Mouse (Mus musculus): ENCODE measurements around the gene Nxt1. TPM values are rescaled to one million over a fixed set of nuclear protein-coding genes. Genes with fewer than 3 reads are reported as not detected.

The Nxt1 gene
- total and polyA plus RNA-seq, 3 experiments = 68.2 to 125 (median 80.6) TPM

DNA sequence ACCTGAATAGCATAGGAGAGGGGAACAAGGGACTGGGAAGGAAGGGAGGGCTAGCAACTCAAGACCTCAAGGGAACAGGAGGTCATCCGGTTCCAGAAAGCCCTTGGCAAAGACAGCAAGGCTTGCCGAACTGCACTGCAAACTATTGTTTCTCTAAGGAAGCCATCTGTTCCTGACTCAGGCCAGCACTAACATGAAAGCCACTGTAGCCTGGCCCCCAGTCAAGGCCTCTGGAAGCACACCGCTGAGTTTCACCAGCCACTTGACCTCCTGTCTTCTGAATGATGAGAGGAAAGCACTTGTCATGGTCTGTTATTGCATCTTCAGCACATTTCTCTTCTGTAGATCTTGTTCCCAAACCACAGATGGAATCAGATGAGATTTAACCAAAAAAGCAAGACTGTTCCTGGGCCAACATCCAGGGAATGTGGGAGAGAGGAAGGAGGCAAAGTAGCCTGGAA lies 45.4 kb upstream of the Nxt1 start:
- H3K27me3 ChIP-seq (replicated peaks) = peaks cover 2% of the 10 kb centered on the region
- no peak overlapping the region for H3K4me3 ChIP-seq (replicated peaks in 1 of 3; ENCODE audit: low read depth in 2 of 3, low read length in 2 of 3, poor library complexity in 1 of 3)
- TF ChIP-seq E2F4 (IDR thresholded peaks at IDR 0.05; ENCODE audit: insufficient replicate concordance, low read depth, low read length) = no peak
- H3K4me1 ChIP-seq (ENCODE audit: control insufficient read depth in 1 of 2, insufficient read depth in 2 of 2) = peaks cover 4 to 29% of the 10 kb centered on the region in 2 experiments; a peak in 3 of 4 replicates
- no peaks in the 10 kb centered on the region for H3K9me3 ChIP-seq (replicated peaks; ENCODE audit: low read length)
- no peaks in the 10 kb centered on the region for H3K36me3 ChIP-seq (replicated peaks in 1 of 2; ENCODE audit: control insufficient read depth in 1 of 2, insufficient read depth in 1 of 2, low read length in 1 of 2)
- DNase-seq (ENCODE audit: extremely low read depth) = no peak
- H3K9ac ChIP-seq (ENCODE audit: insufficient read depth, low read depth) = no peak overlapping the region
- no peak overlapping the region for H3K4me2 ChIP-seq (ENCODE audit: insufficient read depth, low read depth, poor library complexity, severe bottlenecking)
- dilution Hi-C loops (cut with MboI; ENCODE audit: extremely low pct_ligation_motif_present, extremely low pct_unique_long_range_greater_than_20kb, low sequenced_read_pairs) (no loop called here), in situ Hi-C loops (cut with MboI; ENCODE audit: low pct_ligation_motif_present, low pct_unique_long_range_greater_than_20kb, low sequenced_read_pairs) (no loop called here)
- no peaks in the 10 kb centered on the region for H3K79me2 ChIP-seq (replicated peaks; ENCODE audit: control insufficient read depth, extremely low read depth, insufficient read depth, poor library complexity, severe bottlenecking)
- no peak overlapping the region for H3K27ac ChIP-seq (ENCODE audit: insufficient read depth, low read depth)

DNA sequence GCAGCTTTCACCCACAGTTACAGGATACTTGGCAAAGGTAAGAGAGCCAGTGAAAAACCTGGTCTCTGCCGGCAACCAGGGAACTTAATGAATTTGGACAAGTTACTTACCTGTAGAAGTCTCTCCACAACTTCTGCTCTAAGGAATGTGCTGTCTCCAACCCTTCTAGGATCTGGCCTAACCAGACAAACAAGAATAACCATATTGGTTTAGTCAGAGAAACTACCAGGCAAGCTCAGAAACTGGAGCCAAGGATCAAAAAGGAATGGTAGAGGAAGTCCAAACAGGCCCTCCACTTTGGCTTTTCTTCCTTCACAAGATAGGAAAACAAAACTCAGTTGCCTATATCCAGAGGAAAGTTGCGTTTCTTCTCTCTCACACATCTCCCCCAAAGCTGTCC lies 41.4 kb upstream of the Nxt1 start:
- Histone ChIP-seq H3K27me3 (replicated peaks) (peaks cover 2% of the 10 kb centered on the region), H3K4me3 (replicated peaks in 1 of 3; ENCODE audit: low read depth in 2 of 3, low read length in 2 of 3, poor library complexity in 1 of 3) (no peak overlapping the region), H3K79me2 (replicated peaks; ENCODE audit: control insufficient read depth, extremely low read depth, insufficient read depth, poor library complexity, severe bottlenecking) (no peaks in the 10 kb centered on the region), H3K4me1 (ENCODE audit: control insufficient read depth in 1 of 2, insufficient read depth in 2 of 2) (no peaks in the 10 kb centered on the region), H3K4me2 (ENCODE audit: insufficient read depth, low read depth, poor library complexity, severe bottlenecking) (no peak overlapping the region), H3K9me3 (replicated peaks; ENCODE audit: low read length) (no peaks in the 10 kb centered on the region), H3K36me3 (replicated peaks in 1 of 2; ENCODE audit: control insufficient read depth in 1 of 2, insufficient read depth in 1 of 2, low read length in 1 of 2) (no peaks in the 10 kb centered on the region), H3K27ac (ENCODE audit: insufficient read depth, low read depth) (no peak overlapping the region), H3K9ac (ENCODE audit: insufficient read depth, low read depth) (no peak overlapping the region)
- in situ Hi-C loops (cut with MboI; ENCODE audit: low pct_ligation_motif_present, low pct_unique_long_range_greater_than_20kb, low sequenced_read_pairs) (no loop called here), dilution Hi-C loops (cut with MboI; ENCODE audit: extremely low pct_ligation_motif_present, extremely low pct_unique_long_range_greater_than_20kb, low sequenced_read_pairs) (no loop called here)
- TF ChIP-seq PAX5 (IDR thresholded peaks at IDR 0.05; ENCODE audit: low read length) = no peak
- TF ChIP-seq POLR2A (IDR thresholded peaks at IDR 0.05; ENCODE audit: low read depth, low read length) = no peak
- TF ChIP-seq MAX (IDR thresholded peaks at IDR 0.05; ENCODE audit: low read length) = no peak
- TF ChIP-seq ZMIZ1 (IDR thresholded peaks at IDR 0.05; ENCODE audit: low read depth, low read length) = no peak
- TF ChIP-seq JUND (conservative IDR thresholded peaks at IDR 0.05; ENCODE audit: low read depth, low read length) = no peak
- TF ChIP-seq E2F4 (IDR thresholded peaks at IDR 0.05; ENCODE audit: insufficient replicate concordance, low read depth, low read length) = no peak
- no peak for TF ChIP-seq ETS1 (conservative IDR thresholded peaks at IDR 0.05; ENCODE audit: low read depth, low read length)
- TF ChIP-seq SIN3A (IDR thresholded peaks at IDR 0.05; ENCODE audit: low read length) = no peak
- no peak for TF ChIP-seq USF1 (IDR thresholded peaks at IDR 0.05; ENCODE audit: low read depth, low read length)
- TF ChIP-seq USF2 (conservative IDR thresholded peaks at IDR 0.05; ENCODE audit: low read depth, low read length) = no peak
- no peak for TF ChIP-seq IRF4 (IDR thresholded peaks at IDR 0.05; ENCODE audit: low read depth, low read length)
- TF ChIP-seq TCF12 (IDR thresholded peaks at IDR 0.05; ENCODE audit: low read depth, low read length) = no peak
- TF ChIP-seq MAFK (IDR thresholded peaks at IDR 0.05; ENCODE audit: insufficient replicate concordance, low read length) = no peak
- TF ChIP-seq RAD21 (IDR thresholded peaks at IDR 0.05; ENCODE audit: low read depth, low read length) = no peak
- TF ChIP-seq POLR2AphosphoS2 (IDR thresholded peaks at IDR 0.05; ENCODE audit: low read depth, low read length) = no peak
- TF ChIP-seq NRF1 (IDR thresholded peaks at IDR 0.05; ENCODE audit: low read depth, low read length) = no peak
- no peak for DNase-seq (ENCODE audit: extremely low read depth)

All from CH12.LX (cell line).